Mouse (Mus musculus): ENCODE measurements around the gene Terb2.

Gene Terb2

DNA sequence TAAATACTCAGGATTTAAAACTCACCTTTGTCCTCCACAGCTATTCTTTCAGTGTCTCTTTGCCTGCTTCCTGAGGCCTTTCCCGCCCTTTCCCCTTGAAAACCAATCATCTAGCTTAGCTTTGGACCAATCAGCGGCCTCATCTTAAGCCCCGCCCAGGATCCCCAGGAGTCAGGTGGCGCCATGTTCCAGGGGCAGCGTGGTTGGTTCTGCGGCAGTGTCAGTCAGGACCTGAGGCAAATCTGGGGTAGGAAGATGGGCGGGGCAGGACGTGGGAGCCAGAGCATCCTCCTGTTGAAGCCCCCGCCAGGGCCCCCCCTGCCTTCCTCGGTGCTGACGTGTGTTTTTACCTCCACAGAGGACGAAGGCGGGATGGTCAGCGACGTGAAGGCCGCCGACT, at the start of gene Terb2, which contains the start of gene Patl2:
Gene Terb2 (plus strand): TSS at position 167 of the 400 bp plus-strand sequence.
Gene Patl2 (minus strand): TSS at position 84 of the 400 bp plus-strand sequence.
- DNase-seq: no peak

DNA sequence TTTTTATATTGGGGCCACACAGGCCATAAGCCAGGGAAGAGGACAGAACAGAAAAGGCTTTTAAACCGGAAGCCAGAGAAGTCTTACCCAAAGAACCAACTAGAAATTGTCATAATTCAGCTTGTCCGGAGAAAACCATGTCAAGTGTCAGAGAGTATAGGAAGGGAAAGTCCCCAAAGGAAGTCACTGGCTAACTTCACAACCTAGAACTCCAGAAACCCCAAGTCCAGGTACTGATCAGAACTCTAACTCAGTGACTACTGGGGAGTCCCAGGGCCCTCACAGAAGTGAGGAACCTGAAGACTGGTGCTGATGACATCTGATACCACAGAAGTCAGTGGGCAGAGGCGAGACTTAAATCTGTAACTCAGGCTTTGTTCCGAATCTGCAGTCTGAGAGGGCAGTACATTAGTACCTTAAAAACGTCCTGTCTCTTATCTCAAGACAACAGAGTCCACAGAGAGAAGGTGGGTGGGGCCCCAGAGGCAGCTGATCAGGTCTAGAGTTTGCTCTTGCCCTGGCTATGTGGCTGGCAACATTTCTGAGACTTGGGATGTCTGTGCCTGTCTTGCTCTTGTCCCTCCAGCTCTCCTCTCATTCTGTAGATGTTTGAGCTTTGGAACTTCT, 48.1 kb upstream of the Terb2 start:
- no peak for DNase-seq

DNA sequence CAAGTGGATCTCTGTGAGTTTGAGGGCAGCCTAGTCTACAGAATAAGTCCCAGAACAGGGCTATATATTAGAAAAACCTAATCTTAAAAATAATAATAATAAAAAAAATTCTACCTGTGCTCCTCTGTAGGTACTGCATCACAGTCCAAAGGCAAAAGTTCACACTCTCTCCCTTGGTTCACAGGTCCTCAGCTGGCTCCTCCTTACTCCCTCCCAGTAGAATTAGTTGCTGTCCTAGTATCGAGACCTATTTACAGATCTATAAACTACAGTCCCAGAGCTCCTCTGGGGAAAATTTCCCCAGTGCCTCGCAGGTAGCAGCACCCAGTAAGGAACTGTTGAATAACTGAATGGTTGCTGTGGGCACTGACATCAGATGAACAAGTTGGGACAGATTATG, 45.3 kb upstream of the Terb2 start:
- no peak for DNase-seq

DNA sequence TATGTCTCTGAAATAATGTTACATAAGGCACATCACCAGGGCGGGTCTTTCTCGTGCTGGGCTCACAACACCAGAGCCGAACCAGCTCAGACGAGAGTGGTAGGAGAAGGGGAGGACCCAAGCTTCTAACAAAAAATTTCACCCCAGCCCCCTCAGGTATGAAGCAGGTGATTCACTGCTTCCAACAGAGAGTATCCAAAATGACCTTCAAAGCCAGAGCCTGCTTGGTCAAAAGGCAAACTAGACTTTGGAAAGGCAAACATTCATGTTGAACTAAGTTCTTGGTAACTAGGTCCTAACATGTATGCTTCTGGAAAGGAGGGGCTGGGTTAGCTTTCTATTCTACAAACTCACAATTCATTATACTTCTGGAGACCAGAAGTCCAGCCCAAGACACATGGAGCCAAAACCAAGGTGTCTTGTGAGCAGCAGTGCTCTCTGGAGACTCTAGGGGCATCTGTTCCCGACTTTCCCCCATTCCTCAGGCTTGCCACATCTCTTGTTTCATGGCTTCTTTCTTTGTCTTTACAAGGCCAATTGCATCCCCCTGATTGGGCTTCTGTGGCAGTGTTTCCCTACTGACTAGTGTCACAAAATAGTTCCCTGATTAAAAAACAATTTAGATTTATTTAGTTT, 44.6 kb upstream of the Terb2 start:
- no peak for DNase-seq

DNA sequence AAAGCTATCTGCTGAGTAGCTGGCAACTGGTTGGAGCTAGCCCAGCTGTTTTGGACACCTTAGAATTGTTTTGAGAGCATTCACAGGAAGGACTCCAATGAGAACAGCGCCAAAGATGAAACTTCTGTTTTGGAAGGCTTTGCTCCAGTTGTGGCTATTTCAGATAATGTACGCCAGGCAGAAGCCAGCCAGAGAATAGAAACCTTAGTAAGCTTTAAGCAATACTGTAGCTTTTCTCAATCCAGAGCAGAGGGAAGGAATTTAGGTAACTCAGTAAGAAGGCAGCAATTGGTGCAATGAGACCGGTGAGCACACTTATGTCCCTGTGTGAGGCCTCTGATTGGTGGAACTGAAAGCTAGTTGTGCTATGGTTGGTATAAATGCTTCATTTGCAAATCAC, 43.0 kb upstream of the Terb2 start:
- DNase-seq: no peak

DNA sequence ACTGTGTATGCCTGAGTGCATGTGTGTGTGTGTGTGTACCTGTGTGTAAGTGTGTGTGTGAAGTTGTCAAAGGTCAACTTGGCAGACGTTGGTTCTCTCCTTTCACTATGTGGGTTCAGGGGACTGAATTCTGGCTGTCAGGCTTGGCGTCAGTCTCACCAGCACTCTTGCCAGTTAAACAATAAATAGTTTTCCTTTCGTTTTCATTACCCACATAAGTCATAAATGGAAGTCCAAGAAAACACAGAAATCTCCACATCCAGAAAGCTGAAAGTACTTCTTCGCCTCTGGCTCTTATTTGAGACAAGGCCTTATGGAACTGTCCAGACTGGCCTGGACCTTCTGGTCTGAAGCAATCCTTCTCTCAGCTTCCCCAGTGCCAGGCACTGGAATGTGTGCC, 40.3 kb upstream of the Terb2 start:
- no peak for DNase-seq

DNA sequence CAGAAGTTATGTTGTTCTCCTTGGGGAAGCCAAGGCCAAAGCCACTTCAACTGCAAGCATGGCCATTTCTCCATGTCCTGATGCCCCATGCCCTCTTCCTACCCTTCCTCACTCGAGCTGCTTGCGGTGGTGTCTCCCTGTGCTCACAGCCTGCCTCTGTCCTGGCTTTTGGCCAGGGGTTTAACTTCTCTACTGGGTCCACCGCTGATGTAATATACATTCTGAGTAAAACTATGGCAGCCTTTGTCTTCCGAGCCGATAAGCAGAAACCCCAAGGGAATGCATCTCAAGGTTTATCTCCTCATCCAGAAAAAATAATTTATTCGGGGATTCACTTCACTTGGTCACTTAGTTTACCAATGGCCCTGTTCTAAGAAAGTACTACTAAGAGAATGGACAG, 39.4 kb upstream of the Terb2 start:
- DNase-seq: no peak

DNA sequence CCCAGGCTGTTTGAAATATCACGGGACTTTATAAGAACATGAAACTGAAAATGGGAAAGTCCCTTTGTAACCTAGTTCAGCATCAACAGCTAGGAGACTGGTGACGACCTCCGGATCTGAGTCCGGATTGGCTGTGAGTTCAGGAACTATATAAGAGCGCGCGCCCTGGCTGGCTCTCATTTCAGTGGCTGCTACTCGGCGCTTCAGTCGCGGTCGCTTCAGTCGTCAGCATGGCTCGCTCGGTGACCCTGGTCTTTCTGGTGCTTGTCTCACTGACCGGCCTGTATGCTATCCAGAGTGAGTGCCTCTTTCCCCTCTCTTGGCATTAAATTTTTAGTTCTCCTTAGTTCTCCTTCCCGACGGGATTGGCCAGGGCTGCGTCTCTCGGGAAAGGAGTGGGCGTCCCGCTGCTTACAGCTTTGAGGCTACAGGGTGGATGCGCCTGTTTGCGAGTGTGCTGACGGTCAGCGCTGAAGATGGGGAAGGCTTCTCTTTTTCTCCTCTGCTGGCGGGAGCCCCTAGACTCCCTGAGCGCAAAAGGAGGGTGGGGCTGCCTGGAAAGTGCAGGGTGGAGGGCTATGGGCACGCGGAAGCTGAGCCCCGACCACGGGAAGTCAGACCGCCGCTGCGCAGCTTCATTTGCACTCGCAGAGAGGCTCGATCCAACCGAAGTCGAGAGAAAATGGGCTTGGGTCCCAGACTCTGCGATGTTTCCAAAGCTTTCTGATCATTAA, 38.4 kb upstream of the Terb2 start, which contains the start of gene B2m:
Gene B2m (plus strand): TSS at position 179 of the 734 bp plus-strand sequence.
- peak; percentile 85 to 90 for DNase-seq

DNA sequence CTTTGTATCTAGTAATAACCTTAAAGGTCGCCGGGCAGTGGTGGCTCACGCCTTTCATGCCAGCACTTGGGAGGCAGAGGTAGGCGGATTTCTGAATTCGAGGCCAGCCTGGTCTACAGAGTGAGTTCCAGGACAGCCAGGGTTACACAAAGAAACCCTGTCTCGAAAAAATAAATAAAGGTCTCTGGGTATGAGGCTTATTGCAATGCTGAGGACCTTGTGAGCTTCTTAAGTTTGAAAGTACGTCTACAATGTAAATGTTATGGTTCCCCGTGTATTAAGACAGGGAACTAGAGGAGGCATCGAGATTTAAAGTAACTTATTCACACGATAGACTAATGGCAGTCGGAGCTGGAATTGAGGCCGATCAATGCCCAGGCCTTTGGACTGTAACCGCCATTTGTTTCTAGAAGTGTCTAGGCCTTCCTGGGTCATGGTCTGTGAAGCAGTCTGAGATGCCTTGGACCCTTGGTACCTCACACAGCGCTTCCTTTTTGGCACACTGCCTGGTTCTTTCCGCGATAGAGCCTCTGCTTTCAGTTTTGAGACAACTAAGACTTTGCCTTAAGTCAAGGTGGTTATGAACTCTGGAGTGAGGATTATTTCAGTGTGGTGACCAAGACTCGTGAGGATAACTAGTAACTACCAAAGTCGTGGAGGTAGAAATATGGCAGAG, 37.7 kb upstream of the Terb2 start:
- peak; percentile 9 to 10 for DNase-seq

DNA sequence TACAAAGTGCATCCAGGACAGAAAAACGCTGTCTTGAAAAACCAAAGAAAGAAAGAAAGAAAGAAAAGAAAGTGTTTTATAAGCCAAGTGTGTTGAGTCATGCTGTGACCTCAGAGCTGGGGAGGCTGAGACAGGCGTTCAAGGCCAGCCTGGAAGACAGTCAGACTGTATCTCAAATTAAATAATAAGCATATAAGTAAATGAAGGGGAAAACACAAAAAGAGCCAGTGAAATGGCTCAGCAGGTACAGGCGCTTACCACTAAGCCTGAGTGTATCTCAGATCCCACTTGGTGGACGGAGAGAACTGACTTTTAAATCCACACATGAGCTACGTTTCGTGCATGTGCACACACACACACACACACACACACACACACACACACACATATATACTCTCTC, 36.8 kb upstream of the Terb2 start:
- no peak for DNase-seq

DNA sequence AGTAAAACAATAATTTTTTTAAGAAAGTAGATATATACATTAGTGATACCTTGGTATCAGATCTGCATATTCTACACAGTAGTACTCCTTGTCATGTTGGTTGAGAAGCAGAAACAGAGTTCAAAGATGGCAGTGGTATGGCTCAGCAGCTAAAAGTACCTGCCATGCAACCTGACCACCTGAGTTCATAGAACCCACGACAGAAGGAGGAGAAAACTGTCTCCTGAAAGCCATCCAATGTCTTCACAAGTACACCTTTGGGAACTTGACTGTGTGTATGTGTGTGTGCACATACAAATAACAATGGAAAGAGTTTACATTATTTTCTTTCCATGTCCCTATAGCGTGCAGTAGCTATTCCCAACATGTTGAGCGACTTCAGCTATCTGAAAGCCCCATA, 36.4 kb upstream of the Terb2 start:
- no peak for DNase-seq

DNA sequence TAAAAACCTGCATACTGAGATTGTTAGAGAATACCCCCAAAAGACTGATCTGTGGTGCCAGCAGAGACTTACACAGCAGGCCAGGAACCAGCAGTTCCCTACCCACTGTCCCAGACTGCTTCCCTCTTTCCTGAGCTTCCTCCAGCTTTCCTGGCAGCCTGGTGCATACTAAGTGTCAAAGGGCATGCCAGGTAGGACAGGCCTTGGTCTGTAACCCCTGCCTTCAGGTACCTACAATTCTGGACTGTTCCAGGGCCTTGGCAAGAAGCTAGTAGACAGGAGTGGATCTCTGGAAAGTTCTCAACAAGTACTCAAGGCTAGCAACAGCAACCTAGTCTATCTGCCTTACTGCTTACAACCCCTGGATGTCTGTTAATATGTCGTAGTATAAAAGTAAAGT, 34.9 kb upstream of the Terb2 start:
- no peak for DNase-seq

DNA sequence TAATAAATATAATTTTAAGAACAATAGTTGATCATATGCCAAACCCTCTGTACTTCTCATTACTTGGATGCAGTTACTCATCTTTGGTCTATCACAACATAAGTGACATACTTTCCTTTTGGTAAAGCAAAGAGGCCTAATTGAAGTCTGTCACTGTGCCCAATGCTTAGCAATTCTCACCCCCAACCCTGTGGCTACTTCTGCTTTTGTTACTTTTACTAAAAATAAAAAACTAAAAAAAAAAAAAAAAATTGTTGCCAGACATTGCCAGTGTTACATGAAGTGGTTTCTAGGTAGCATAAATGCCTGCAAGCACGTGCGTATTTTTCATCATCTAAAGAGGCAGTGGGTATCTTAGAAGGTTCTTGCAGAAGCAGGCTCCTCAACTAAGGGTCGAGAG, 33.2 kb upstream of the Terb2 start:
- no peak for DNase-seq

DNA sequence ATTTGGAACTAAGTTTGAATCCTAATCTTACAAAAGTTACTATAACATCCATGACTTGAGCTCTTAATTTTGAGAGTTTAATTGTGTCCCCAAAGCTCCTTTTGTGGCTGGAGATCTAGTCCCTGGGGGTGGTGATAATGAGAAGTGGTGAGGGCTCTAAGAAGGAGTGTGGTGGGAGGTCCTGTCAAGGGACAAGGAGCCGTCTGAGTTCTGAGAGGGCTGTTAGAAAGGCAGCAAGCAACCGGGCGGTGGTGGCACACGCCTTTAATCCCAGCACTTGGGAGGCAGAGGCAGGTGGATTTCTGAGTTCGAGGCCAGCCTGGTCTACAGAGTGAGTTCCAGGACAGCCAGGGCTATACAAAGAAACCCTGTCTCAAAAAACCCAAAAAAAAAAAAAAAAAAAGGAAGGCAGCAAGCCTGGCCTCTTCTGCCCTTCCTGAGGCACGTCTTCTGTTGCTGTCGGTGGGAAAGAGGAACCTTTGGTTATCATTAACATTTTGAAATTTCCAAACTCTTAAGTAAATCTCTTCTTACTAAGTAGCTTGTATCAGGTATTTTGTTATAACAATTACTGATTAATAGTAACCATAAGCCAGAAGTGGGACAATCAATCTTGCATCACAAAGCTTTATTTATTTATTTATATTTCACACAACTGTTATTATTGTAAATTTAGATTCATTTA, 32.2 kb upstream of the Terb2 start:
- no peak for DNase-seq

DNA sequence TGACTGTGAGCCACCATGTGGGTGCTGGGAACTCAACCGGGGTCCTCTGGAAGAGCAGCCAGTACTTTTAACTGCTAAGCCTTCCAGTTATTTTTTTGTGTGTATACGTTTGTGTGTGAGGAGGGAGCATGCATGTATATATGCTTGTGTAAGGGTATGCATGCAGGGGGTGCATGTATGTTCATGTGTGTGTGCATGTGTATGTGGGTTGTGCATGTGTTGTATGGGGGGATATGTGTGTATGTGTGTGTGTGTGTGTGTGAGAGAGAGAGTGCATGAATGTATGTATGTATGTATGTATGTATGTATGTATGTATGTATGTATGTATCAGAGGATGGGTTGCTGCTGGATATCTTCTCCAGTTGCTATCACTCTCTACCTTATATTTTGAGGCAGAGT, 31.6 kb upstream of the Terb2 start:
- no peak for DNase-seq

DNA sequence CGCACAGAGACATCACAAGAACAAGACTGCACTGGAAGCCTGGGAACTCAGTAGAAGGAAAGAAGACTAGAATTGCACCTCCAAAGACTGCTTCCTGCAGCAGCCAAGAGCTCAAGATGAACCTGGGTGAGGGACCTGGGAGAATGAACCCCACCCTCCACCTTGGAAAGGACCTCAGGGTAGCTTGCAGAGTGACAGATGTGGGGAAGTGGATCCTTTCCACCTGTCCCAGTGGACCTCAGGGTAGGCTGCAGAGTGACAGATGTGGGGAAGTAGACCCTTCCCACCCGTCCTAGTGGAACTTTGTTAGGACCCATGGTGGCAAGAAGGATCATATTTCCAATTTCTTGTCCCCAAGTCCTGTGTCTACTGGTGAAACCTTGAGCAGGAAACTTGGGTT, 30.8 kb upstream of the Terb2 start:
- no peak for DNase-seq

DNA sequence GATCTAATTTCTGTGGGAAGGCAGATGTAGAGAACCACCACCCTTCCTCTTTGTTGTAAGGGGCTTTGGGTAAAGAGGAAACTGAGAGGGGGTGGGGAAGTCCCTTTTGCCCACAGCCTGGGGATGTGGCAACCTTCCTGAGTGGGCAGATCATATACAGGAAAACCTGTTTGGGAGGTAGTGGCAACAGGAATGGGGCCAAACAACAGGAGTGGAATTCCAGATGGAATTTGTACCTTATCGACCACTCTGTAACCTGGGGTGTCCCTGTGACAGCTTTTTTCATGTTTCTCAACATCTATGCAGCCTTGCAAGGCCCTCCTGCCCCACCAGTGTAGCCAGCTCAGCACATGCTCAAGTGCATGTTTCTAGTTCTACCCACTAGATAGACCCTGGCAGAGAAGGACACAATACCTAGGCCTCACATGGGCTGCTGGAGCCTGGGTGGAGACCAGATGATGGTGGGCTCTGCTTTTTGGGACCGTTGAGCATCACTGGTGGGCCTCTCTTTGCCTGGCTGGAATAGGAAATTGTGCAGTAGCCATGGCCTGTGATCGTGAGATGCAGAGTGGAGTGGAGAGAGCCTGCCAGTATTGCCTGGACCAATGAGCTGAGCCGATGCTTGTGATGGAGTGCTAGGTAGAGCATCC, 29.9 kb upstream of the Terb2 start:
- DNase-seq: no peak

DNA sequence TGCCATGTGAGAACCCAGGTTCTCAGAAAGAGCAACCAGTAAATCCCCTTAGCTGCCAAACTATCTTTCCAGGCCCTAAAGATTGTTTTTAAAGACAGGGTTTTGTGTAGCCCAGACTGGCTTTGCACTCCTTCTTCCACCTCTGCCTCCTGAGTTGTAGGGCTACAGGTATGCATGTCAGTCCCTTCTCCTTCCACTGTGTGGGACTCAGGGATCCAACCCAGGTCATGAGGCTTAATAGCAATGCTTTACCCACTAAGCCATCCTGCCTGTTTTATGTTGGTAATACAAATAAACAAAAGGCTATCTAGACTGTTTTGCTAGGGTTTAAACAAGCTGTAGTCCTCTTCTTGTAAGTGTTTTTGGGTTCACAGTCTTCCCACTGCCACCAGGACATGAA, 28.5 kb upstream of the Terb2 start:
- DNase-seq: no peak

DNA sequence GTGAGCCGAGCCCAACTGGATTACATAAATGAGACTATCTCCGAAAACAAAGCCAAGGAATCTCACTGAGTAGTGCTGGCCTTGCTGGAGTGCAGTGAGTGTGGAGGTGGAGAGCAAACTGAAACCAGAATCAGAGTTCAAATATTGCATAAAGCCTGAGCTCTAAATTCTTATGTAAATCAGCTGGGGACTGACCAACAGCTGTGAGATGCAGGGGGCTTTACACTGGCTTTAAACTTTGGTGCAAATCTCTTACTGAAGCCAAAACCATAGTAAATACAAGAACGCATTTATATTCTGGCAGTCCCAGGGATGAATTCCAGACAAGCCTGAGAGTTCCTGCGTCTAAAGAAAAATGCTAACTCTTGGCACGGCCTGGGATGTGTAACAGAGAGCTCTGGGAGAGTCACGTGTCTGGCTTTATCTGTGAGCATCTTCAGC, 27.7 kb upstream of the Terb2 start:
- DNase-seq: no peak

DNA sequence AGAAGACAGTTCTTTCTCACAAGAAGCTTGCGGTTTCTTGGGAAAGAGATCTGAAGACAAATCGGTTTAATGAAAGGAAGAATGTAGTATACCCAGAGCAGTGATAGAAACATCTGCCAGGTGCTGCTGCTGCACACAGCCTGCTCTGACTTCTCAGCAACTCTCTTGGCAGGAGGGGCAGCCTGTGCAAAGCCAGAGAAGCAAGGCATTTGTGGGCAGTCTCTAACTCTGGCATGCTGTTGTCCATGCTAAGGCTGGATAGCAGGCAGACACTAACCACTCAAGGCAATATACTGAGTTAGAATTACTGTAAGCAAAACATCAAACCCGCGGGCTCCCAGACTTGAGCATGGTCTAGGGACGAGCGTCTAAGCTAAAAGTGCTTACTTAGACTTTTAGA, 26.4 kb upstream of the Terb2 start:
- DNase-seq: no peak

DNA sequence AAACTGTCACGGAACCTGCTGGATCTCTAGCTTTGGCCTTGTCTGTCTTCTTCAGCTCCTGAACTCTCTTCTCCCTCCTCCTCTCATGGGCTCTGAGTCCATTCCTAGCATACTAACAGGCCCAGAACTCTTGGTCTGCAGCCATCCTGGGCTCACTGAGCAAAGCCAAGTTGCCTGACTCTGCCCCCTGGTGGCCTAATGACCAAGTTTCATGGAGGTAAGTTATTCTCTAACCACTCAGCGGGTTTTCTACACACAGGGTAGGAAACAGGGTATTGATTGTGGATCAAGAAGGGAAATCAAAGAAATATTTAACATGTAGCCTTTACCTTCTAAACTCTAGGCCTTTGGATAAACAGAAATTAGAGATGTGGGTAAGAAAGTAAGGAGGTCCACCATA, 25.4 kb upstream of the Terb2 start, which contains the start of gene Trim69:
Gene Trim69 (plus strand): TSS at position 21 of the 400 bp plus-strand sequence.
- DNase-seq: peak; percentile 78 to 82

DNA sequence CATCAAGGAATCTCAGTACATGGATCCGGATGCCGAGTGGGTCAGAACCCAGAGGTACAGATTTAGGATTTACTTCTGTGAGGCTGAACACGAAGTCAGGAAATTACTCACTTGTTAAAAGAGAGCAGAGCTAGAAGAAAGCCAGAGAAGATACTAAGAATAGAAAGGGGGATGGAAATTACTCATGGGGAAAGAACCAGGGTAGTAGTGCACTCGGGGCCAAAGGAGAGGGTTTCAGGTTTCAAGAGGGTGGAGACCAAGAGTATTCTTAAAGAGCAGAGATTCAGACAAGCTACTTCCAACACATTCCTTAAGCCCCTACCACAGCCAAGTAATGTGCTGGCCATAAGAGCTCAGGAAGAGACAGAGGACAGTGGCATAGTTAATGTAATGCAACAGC, 24.5 kb upstream of the Terb2 start:
- DNase-seq: no peak

All from cerebellum, postnatal 36 days (tissue).